ENCODE assay signal across 8 mouse cellular contexts in genomic region chr13:44301936-44302335, GRCm38 (mm10).
DNase-seq lines count a peak whose midpoint lies in the region; ATAC-seq and TF ChIP-seq lines count a peak whose summit lies in the region.

No protein-coding gene starts in this region.

- H3K9me3 ChIP-seq in limb, embryonic 14.5 days (ENCODE audit: control insufficient read depth, low read length): no peaks in the 10 kb centered on the region
- no peaks in the 10 kb centered on the region for H3K9me3 ChIP-seq in limb, embryonic 10.5 days (replicated peaks)
- H3K9me3 ChIP-seq in stomach, embryonic 16.5 days (replicated peaks; ENCODE audit: control insufficient read depth, low read length): no peaks in the 10 kb centered on the region

- no peak overlapping the region for H3K4me3 ChIP-seq in limb, embryonic 14.5 days (replicated peaks; ENCODE audit: low read length)
- no peak overlapping the region for H3K4me3 ChIP-seq in limb, embryonic 10.5 days
- no peak overlapping the region for H3K4me3 ChIP-seq in stomach, embryonic 16.5 days (replicated peaks; ENCODE audit: low read length)

- peak; percentile 60; the same call in 1 of the 2 replicates for ATAC-seq in limb, embryonic 14.5 days (ENCODE audit: low FRiP score, low read depth)
- peak; percentile 91; the same call in 1 of the 2 replicates for ATAC-seq in stomach, embryonic 16.5 days (ENCODE audit: insufficient read depth, low FRiP score)

- TF ChIP-seq POLR2A in limb, embryonic 14.5 days (IDR thresholded peaks at IDR 0.05; ENCODE audit: borderline replicate concordance, extremely low read depth, insufficient read depth, insufficient read length): no peak

- no peaks in the 10 kb centered on the region for H3K36me3 ChIP-seq in limb, embryonic 14.5 days (ENCODE audit: control insufficient read depth, insufficient read depth, low read length)
- no peaks in the 10 kb centered on the region for H3K36me3 ChIP-seq in limb, embryonic 10.5 days
- no peaks in the 10 kb centered on the region for H3K36me3 ChIP-seq in stomach, embryonic 16.5 days (ENCODE audit: control insufficient read depth, insufficient read depth, low read length)

- no peak overlapping the region for H3K9ac ChIP-seq in limb, embryonic 14.5 days (ENCODE audit: low read depth, low read length, severe bottlenecking)
- no peak overlapping the region for H3K9ac ChIP-seq in stomach, embryonic 16.5 days (ENCODE audit: low read length)

- H3K27ac ChIP-seq in limb, embryonic 14.5 days (replicated peaks; ENCODE audit: low read depth, low read length): no peak overlapping the region
- no peak overlapping the region for H3K27ac ChIP-seq in limb, embryonic 10.5 days
- H3K27ac ChIP-seq in stomach, embryonic 16.5 days (ENCODE audit: low read length): no peak overlapping the region

- DNase-seq in limb, embryonic 14.5 days (ENCODE audit: low spot score): peak; percentile 49
- no peak for DNase-seq in limb, embryonic 10.5 days (ENCODE audit: low spot score)
- DNase-seq in cerebellum, postnatal 25 days: peak; percentile 76 to 79
- DNase-seq in heart, postnatal 4 days: peak; percentile 64
- no peak for DNase-seq in right cerebral cortex, postnatal 10 days (ENCODE audit: low spot score in 2 of 2)
- DNase-seq in c-Kit-positive CD71-positive TER-119-positive erythroid progenitor cells, embryonic 14.5 days (ENCODE audit: low spot score): no peak
- no peak for DNase-seq in thymus, postnatal 0 days (ENCODE audit: low spot score)

- 59% methylated on average over 10 of the region's 10 CpGs for WGBS in limb, embryonic 14.5 days
- 86% methylated on average over 10 of the region's 10 CpGs for WGBS in limb, embryonic 10.5 days
- 47% methylated on average over 10 of the region's 10 CpGs for WGBS in stomach, embryonic 16.5 days

- H3K4me2 ChIP-seq in limb, embryonic 14.5 days (replicated peaks; ENCODE audit: low read depth, low read length, severe bottlenecking): no peak overlapping the region
- H3K4me2 ChIP-seq in stomach, embryonic 16.5 days (ENCODE audit: low read depth, low read length): no peak overlapping the region

- no peaks in the 10 kb centered on the region for H3K27me3 ChIP-seq in limb, embryonic 14.5 days (ENCODE audit: control insufficient read depth, insufficient read depth, low read length)
- no peaks in the 10 kb centered on the region for H3K27me3 ChIP-seq in limb, embryonic 10.5 days (ENCODE audit: low read depth, poor library complexity, severe bottlenecking)
- H3K27me3 ChIP-seq in stomach, embryonic 16.5 days (ENCODE audit: control insufficient read depth, insufficient read depth, low read length): no peaks in the 10 kb centered on the region

- peaks cover 3% of the 10 kb centered on the region; the same call in 1 of the 2 replicates for H3K4me1 ChIP-seq in limb, embryonic 14.5 days (ENCODE audit: control insufficient read depth, insufficient read depth, low read length)
- no peaks in the 10 kb centered on the region for H3K4me1 ChIP-seq in limb, embryonic 10.5 days
- no peaks in the 10 kb centered on the region for H3K4me1 ChIP-seq in stomach, embryonic 16.5 days (ENCODE audit: control insufficient read depth, insufficient read depth, low read length)

Comparison
In these comparisons a context has a peak if more than half of its experiments do, and no peak if none do; other contexts are left out.
1. DNase-seq: peak in limb, embryonic 14.5 days (single experiment), cerebellum, postnatal 25 days (2 of 2) and heart, postnatal 4 days (single experiment); none in limb, embryonic 10.5 days (single experiment), right cerebral cortex, postnatal 10 days (0 of 2), c-Kit-positive CD71-positive TER-119-positive erythroid progenitor cells, embryonic 14.5 days (single experiment) and thymus, postnatal 0 days (single experiment).